Mouse (Mus musculus) A20 (cell line): ENCODE data around the gene Eml4.

Source experiments
- DNase-seq: peaks from one replicate; pipeline ENCODE4 v3.0.0-alpha.2; 2011; ENCODE audit warnings: low read depth, low spot score

Eml4 gene

DNA sequence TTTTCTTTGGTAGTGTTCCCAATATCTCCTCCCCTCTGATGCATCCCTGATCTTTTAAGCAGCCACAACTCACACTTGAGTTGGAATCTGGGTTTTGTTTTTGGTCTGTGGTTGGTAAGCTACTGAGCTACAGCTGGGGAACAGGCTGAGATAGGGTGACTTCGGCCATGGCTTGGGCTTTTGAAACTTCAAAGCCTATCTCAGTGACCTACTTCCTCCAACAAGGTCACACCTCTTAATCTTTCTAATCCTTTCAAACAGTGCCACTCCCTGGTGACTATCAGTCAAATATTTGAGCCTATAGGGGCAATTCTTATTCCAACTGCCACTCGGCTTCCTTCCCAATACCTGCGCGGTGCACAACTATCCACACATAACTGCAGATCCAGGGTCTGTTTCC, 149.0 kb downstream of the Eml4 start:
- DNase-seq = no peak

DNA sequence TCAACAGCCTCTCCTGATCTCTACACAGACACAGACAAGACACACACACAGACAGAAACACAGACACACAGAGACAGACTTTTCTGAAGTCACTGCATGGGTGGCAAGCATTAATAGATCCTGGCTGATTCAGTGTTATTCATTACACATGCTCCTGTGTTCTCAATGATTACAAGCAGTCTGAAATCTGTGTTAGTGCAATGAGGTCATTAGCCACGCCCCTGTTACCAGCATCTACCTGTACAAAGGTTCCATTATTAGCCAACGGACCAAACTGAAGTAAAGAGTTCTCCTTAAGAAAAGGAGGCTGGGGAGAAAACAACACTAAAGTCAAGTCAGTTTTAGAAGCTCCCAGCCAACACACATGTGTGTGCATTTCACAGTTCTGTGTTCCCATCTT, 153.0 kb downstream of the Eml4 start:
- DNase-seq = no peak

DNA sequence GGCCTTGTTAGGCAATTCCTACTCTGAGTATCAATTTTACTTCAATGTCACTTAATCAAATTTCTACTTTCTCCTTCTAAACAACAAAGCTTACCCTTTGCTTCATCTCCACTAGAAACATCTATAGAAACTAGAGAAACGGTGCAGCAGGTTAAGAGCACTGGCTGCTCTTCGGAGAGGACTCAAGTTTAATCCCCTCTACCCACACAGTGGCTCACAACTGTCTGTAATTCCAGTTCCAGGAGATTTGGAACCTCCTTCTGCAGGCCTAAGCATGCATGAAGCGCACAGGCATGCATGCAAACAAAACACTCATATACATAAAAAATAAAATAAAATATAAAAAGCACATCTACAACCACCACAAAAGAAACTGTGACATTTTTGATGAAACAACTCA, 161.4 kb downstream of the Eml4 start:
- no peak for DNase-seq

DNA sequence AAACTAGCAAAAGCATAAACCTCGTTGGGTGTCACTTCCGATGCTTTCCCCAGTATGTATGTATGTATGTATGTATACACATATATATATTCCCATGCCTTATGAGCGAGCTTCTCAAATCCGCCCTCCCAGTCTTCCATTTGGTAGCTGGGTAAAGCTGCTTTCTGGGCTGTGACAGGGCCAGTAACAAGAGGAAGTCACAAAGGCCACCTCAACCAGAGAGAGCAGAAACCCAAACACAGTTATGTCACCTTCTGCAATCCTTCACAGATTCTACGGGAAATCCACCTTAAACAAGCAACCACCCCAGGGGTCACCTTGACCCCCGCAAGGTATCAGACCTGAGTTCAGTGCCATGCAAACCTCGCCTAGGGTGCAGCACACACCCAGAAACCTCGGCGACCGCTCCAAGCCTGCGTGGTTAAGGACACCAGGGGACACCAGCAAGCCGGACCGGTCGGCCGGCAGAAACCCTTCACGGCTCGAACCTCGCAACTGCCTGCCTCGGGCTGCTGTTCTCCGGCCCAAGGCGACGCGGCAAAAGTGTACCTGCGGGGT, 163.0 kb downstream of the Eml4 start:
- no peak for DNase-seq

DNA sequence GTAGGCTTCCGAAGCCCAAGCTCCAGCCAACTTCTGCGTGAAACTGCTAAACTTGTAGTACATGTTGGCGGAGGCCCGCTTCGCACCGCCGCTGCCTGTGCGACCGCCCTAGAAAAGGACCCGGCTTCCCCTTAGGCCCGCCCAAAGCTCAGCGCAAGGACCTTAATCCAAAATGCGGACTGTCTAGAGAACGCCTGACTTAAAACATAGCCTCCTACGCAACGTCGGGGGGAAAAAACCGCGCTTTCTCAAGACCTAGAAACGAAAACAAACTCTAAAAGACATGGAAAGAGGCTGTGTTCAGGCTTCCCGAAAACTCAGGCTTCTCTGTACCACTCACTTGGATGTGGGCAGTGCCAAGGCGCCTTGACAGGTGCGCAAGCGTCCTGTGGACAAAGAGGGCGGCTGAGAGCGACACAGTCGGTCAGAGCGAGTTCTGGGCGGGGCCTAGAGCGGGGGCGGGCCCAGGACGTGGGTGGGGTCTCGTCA, 163.5 kb downstream of the Eml4 start:
- peak; percentile 98 for DNase-seq

DNA sequence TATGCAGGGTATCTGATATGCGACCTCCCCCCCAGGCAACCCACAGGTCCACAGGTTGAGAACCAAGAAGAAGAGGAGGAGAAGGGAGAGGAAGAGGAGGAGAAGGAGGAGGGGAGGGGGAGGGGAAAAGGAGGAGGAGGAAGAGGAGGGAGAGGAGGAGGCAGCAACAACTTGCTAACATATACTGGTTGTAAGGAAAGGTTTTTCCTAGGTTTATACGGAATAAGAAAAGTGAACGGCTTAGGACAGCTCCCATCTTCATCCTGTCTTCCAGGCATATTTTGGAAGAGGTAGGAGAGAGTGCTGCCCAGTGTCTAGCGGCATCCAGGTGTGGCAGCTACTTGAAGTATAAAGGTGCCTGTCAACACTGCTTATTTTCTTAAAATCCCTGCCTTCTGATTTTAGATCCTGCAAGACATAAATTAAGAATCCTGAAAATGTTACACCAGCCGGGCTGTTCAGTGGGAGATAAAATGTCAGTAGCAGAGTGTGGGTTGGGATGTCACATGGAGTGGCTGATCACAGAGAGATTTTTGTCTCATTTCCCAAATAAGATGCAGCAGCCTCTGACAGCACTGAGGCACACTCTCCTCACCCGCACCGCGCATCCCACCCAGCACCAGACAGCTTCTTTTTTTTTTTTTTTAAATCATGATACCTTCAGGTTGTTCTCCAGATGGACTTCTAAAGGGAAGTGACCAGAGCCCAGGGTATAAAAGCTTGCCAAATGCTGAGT, 166.7 kb downstream of the Eml4 start, which contains the start of gene Cox7a2l:
TSS of gene Cox7a2l (minus strand) at position 51 of the 736 bp plus-strand sequence.
- no peak for DNase-seq

DNA sequence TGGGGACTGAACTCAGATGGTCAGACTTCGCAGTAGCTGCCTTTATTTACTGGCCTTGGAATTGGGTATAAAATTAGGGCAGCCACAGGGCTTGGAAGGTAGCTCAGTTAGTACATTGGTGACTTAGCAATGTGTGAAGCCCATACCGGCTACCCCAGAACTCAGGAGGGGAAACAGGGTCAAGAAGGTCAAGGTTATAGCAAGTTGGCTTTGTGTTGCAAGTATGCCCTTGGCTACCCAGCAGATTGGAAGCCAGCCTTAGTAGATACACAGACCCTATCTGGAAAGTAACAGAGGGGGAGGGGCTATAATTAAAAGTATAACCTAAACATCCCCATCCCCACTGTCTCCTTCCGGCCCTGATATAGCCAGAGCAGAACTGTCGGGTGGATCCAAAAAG, 171.2 kb downstream of the Eml4 start:
- no peak for DNase-seq

DNA sequence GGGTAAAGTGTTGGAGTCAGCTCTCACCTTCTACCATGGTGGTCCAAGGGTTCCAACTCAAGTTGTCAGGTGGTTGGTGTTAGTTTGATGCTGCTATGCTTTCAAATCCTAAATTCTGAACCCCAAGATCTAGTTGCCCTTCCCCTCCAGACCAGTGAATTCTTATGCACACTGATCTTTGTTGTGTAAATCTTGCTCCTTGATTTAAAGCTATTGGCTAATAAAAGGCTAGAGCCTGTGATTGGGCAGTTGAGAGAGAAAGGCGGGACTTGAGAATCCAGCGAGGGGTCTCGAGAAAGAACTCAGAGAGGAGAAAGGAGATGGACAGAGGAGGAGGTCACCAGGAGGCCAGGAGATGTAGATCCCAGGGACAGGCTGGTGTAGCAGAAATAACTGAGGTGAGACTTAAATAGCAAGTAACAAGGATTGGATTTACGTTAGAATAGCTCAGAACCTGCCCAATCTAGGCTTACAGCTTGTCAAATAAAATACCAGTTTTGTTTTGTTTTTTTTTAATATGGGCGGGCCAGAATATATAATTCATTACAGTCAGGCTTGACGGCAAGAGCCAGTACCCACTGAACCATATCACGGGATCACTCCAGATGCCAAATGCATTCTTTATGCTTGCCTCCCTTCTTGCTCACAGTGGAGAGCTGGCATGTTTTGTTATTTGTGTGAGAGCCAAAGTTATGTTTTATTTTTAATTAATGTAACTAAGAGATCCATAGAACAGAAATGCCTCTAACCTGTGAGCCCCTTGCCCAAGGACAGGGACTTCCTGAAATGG, 172.1 kb downstream of the Eml4 start:
- DNase-seq = no peak

DNA sequence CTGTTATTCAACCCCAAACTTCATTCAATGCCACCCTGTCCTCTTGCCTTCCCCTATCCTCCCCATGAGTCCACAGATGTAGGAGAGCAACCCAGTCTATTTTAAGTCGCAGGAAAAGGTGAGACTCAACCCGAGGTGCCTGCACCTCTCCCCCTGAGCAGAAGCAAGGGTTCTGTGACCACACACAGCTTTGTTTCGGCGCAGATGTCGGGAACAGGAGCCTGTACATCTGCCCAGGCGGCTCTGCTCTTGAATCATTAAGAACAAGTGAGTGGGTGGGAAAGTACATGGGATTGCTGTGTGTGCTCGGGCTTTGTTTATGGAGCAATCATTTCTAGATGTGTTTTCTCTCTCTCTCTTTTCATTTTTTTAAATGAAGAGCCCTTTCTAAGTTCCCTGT, 174.0 kb downstream of the Eml4 start:
- no peak for DNase-seq

DNA sequence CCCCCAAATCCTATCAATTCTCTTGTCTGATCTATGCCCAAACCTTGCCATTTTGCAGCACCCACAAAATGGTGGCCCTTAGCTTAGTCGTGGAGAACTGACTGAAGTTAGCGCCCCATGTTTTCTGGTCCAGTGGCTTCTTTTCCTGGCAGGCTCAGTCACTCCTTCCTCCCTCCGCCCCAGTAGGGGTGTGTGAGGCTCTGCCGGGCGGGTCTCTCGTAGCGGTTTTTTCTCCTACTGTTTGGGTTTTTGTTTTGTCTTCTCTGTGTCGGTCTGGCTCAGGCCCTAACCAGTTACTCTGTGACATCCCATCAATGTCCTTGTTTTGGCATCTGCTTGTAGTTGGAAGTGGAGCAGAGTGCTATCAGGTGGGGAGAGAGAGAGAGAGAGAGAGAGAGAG, 174.9 kb downstream of the Eml4 start:
- no peak for DNase-seq

DNA sequence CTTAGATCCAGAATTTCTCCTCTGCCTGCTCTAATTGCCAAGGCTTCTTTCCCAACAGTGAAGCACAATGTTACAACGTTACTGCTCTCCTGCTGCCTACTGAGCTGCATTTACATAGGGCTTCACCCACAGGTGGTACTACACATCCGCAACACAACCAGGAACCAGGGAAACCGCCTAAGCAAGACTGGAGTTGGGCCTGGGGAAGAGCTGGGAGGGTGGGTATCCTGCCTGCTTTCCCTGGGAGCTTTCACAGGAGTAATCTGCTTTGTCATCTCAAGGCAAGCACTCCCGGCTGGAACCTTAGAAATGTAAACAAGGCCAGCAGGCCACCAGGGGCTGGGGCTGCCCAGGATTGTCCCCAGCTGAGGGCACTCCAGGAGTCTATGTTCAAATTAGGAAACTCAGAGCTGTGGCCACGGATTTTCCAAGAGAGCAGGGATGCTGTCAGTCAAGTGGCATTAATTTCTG, 175.4 kb downstream of the Eml4 start:
- DNase-seq = no peak

DNA sequence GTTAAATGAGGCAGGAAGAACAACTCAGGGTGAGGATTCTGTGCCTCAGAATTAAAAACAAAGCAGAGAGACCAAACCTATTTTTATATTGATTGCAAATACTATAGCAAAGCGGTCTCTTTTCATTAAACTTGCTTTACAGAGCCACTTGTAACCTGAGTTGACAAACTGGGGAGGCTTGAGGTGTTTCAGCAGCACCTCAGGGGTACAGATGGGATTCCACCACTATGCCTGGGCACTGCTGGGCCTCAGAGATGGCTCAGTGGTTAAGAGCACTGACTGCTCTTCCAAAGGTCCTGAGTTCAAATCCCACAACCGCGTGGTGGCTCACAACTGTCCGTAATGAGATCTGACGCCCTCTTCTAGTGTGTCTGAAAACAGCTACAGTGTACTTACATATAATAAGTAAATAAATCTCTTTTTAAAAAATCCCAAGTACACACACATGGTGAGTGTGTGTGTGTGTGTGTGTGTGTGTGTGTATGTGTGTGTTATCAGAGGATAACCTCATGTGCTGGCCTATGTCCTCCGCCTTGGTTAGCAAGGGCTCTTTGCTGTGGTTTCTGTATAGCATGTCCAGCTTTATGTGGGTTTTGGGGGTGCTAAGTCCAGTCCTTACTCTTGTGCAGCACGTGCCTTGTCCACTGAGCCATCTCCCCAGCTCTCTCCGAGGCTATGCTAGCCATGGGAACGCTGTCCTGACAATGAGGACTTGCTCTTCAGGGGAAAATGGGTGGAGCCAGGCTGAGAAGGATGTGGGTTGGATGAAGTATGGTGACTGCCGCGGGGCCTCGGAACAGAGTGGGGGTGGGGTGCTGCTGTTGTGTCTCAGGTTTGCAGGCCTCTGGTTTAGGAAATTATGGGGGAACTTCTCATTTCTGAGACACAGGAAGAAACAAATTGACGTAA, 176.1 kb downstream of the Eml4 start:
- DNase-seq = no peak

DNA sequence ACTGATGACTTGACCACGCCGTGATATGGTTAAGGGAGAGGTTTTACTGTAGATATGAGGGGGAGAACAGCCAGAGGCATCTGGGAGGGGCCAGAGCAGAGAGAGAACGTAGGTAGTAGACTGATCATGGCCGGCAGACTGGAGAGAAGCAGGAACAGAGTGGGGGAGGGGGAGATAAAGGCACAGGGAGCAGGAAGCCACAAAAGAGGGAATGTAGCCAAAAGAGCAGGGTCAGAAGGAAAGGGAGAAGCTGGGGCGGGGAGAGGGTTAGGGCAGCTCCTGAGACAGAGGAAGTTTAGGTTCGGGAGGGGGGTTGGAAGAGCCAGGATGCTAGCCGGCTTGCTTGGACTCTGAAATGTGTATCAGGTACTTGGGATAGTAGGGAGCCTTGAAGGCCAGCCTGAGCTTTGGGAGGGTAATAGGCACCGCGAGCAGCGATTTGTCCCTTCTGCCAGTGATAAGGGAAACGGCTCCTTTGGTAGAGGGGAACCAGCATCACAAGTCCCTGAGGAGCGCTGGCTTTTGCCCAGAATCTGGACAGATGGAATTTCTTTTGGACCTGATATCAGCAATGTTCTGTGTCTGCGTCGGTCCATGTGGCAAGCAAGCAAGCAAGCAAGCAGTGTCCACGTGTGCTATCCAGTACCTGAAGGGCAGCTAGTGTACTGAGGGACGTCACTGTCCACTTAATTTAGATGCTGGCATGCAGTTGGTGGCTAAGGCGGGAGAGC, 177.1 kb downstream of the Eml4 start:
- no peak for DNase-seq
